Mouse (Mus musculus): ENCODE measurements around the gene 9330161L09Rik. TPM values are rescaled to one million over a fixed set of nuclear protein-coding genes. Genes with fewer than 3 reads are reported as not detected.

The 9330161L09Rik gene
- polyA plus RNA-seq, 1 experiment from 2014 or later, result 0.93 TPM

DNA sequence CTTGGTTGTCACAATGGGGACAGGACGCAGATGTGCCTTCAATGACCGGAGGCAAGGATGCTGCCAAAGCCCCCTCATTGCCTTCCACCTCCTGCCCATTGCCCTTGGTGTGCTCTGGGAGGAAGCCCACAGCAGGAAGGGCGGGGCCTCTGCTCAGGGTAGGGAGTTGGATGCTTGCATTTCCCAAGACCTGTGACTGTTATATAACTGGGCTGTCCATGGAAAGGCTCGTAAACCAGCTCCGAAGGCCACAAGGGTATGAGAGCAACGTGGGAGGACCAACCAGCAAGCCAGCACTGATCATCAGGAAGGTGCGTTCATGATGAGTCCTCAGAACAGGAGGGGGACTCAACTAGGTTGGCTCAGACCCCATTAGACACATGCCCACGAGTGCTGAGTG, 46.8 kb downstream of the 9330161L09Rik start:
- H3K9me3 ChIP-seq (ENCODE audit: control insufficient read depth, low read length), result no peaks in the 10 kb centered on the region
- H3K4me1 ChIP-seq (ENCODE audit: control insufficient read depth, insufficient read depth, low read depth, low read length), result no peaks in the 10 kb centered on the region
- 92% methylated on average over 8 of the region's 8 CpGs for WGBS

DNA sequence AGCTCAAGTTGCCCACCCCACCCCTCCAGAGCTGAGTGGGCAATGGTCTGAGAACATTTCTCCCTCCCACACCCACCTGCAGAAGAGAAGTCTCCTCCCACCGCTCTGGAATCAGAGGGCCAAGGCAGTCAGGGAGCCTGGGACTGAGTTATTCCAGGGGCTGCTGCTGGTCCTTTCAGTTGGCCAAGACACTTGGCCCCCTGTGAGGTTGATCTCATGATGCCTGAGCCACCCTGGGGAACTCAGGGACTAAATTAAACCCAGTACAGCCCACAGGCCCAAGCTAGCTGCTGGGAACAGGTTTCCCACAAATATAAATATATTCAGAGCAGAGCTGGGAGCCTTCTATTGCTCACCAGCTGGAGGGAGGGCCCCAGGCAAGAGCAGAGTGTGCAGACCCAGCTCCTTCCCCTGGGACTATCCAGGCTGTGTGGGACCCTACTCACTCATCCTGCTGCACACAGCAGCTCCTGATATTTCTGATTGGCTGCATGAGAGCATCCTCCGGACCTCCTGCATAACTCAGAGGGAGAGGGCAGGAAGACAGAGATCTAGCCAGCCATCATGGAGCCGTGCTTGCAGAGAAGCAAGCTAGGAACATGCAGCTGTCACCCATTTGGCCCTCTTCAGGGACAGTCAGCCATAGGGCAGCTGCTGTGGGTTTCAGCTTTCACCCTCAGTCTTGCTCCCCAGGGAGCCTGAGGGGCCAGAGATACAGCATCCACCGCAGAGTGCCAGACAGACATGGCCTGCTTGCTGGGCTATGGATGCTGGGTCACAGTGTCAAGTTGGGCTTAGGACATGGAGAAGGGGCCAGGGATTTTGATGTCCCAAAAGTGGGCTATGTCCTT, 48.4 kb downstream of the 9330161L09Rik start:
- 0 out of 2 replicates have a peak, but pooled peaks have one; percentile 2 for ATAC-seq

More for the DNA sequence above, 46.8 kb downstream of the 9330161L09Rik start:
- Histone ChIP-seq H3K4me2 (ENCODE audit: low read length) (no peak overlapping the region), H3K27ac (ENCODE audit: low read depth, low read length) (no peak overlapping the region), H3K9ac (ENCODE audit: low read depth, low read length) (no peak overlapping the region), H3K36me3 (ENCODE audit: control insufficient read depth, insufficient read depth, low read length) (no peaks in the 10 kb centered on the region), H3K4me3 (ENCODE audit: low read length) (no peak overlapping the region), H3K27me3 (replicated peaks; ENCODE audit: control insufficient read depth, insufficient read depth, low read length) (no peaks in the 10 kb centered on the region)
- no peak for ATAC-seq

DNA sequence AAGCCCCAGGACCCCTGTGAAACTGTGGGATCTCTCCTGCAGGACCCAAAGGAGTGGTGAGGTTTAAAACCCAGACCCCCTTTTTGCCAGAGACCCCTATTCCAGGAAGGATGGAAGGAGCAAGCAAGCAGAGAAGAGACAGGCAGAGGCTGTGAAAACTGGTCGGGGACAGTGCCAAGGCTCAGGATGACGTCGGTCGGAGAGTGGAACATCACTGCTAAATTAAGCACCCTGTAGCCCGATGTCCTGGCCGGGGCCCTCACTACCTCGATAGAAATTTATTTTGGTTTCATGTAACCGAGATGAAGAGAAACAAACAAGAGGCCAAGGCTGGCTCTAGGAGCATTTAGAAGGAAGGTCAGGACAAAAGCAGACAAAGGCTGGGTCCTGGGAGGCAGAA, 49.4 kb downstream of the 9330161L09Rik start:
- 68% methylated on average over 8 of the region's 8 CpGs for WGBS
- Histone ChIP-seq H3K9ac (ENCODE audit: low read depth, low read length) (no peak overlapping the region), H3K36me3 (ENCODE audit: control insufficient read depth, insufficient read depth, low read length) (no peaks in the 10 kb centered on the region), H3K4me2 (ENCODE audit: low read length) (no peak overlapping the region), H3K27ac (ENCODE audit: low read depth, low read length) (no peak overlapping the region), H3K9me3 (ENCODE audit: control insufficient read depth, low read length) (no peaks in the 10 kb centered on the region), H3K4me3 (ENCODE audit: low read length) (no peak overlapping the region), H3K4me1 (ENCODE audit: control insufficient read depth, insufficient read depth, low read depth, low read length) (peaks cover 3% of the 10 kb centered on the region; the same call in 1 of the 2 replicates), H3K27me3 (replicated peaks; ENCODE audit: control insufficient read depth, insufficient read depth, low read length) (no peaks in the 10 kb centered on the region)
- no peak for ATAC-seq

More for the DNA sequence above, 48.4 kb downstream of the 9330161L09Rik start:
- H3K4me2 ChIP-seq (ENCODE audit: low read length), result no peak overlapping the region
- 74% methylated on average over 4 of the region's 4 CpGs for WGBS
- H3K9ac ChIP-seq (ENCODE audit: low read depth, low read length), result no peak overlapping the region
- H3K27ac ChIP-seq (ENCODE audit: low read depth, low read length), result no peak overlapping the region
- H3K9me3 ChIP-seq (ENCODE audit: control insufficient read depth, low read length), result no peaks in the 10 kb centered on the region
- no peaks in the 10 kb centered on the region for H3K36me3 ChIP-seq (ENCODE audit: control insufficient read depth, insufficient read depth, low read length)
- H3K27me3 ChIP-seq (replicated peaks; ENCODE audit: control insufficient read depth, insufficient read depth, low read length), result no peaks in the 10 kb centered on the region
- H3K4me1 ChIP-seq (ENCODE audit: control insufficient read depth, insufficient read depth, low read depth, low read length), result no peaks in the 10 kb centered on the region
- no peak overlapping the region for H3K4me3 ChIP-seq (ENCODE audit: low read length)

Other genes starting within 250 kb of the 9330161L09Rik start
- 0.59 and 0.70 TPM in 2 replicates for gene Prima1, start 165.7 kb downstream of the 9330161L09Rik start, polyA plus RNA-seq (2015; fragmentation: Nextera tagmentation; extraction: Ambion mirVana)
- gene Fam181a, start 96.8 kb downstream of the 9330161L09Rik start, polyA plus RNA-seq (2015; fragmentation: Nextera tagmentation; extraction: Ambion mirVana), result 5.6 and 6.0 TPM in 2 replicates
- gene Asb2, start 51.8 kb downstream of the 9330161L09Rik start, polyA plus RNA-seq (2015; fragmentation: Nextera tagmentation; extraction: Ambion mirVana), result 1.4 and 2.1 TPM in 2 replicates
- 23.4 and 23.7 TPM in 2 replicates for gene Otub2, start 19.1 kb downstream of the 9330161L09Rik start, polyA plus RNA-seq (2015; fragmentation: Nextera tagmentation; extraction: Ambion mirVana)
- 147 and 159 TPM in 2 replicates for gene Ddx24, start 18.0 kb upstream of the 9330161L09Rik start, polyA plus RNA-seq (2015; fragmentation: Nextera tagmentation; extraction: Ambion mirVana)
- gene Ifi27, start 26.4 kb upstream of the 9330161L09Rik start, polyA plus RNA-seq (2015; fragmentation: Nextera tagmentation; extraction: Ambion mirVana), result 16.6 TPM in 2 replicates
- gene Ifi27l2a, start 35.9 kb upstream of the 9330161L09Rik start, polyA plus RNA-seq (2015; fragmentation: Nextera tagmentation; extraction: Ambion mirVana), result 2.2 and 2.6 TPM in 2 replicates
- gene Ifi27l2b, start 49.4 kb upstream of the 9330161L09Rik start, polyA plus RNA-seq (2015; fragmentation: Nextera tagmentation; extraction: Ambion mirVana), result not detected in 2 replicates
- gene Ppp4r4, start 124.5 kb upstream of the 9330161L09Rik start, polyA plus RNA-seq (2015; fragmentation: Nextera tagmentation; extraction: Ambion mirVana), result 3.4 and 4.1 TPM in 2 replicates
- 0.04 TPM in 1 of 2 replicates, not detected in the other for gene Serpina10, start 223.6 kb upstream of the 9330161L09Rik start, polyA plus RNA-seq (2015; fragmentation: Nextera tagmentation; extraction: Ambion mirVana)
- gene Serpina6, start 249.4 kb upstream of the 9330161L09Rik start, polyA plus RNA-seq (2015; fragmentation: Nextera tagmentation; extraction: Ambion mirVana), result not detected in 2 replicates